Mouse (Mus musculus) duodenum, adult 2 months (tissue): ENCODE measurements around the gene Stac3. TPM values are rescaled to one million over a fixed set of nuclear protein-coding genes. Genes with fewer than 3 reads are reported as not detected.

Source experiments
- polyA plus RNA-seq: library from polyadenylated mRNA; depleted of rRNA; stranded (reverse); fragments of >200 nt; gene quantifications from 2 replicates; pipeline ENCODE4 v1.2.3, GENCODE M21; 2012; ENCODE audit warnings: low replicate concordance; rRNA removed

The Stac3 gene
- 0.39 TPM in 1 of 2 replicates, not detected in the other for polyA plus RNA-seq

DNA sequence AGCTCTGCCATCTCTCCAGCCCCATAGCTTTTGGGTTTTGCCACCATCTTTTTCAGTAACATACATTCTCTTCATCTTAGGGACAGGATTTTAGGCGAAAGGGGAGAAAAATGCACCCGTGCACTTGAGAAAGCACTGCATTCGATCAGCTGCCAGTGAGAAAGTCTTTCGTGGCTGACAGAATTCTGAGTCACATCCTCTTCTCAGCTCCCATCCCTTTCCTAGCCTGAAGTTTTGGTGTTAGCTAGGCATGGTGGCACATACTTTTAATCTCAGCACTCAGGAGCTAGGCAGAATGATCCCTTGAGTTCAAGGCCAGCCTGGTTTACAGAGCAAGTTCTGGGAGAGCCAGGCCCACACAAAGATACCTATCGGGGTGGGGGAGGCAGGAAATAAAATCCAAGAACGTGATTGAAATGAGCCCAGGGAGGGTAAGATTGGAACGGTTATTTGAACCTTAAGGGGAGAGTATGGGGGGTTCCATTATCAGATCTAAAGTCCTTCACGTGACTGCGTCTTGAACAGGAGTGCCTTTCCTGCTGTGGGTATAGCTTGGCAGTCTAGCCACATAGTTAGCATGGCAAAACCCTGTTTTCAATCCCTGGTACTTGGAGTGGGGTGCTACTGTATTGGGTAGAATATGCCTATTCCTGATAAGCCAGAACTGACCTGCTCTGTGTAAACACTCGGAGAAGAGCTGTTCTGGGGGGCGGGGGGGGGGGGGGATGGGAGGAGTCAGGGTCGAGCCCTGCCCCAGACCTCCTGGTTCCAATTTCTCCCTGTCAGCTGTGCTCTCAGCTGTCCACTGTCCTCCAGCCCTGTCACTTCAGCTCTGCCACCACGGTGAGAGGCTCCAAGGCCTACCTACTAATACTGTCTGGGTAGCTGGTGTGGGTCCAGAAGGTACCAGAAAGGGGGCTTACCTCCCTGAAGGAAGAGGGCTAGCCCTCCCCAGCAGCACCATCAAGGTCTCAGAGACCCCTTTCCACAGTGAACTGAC, at the start of gene Stac3:
Gene Stac3, plus strand, starts transcription at position 793 of the 1,000 bp plus-strand sequence.

DNA sequence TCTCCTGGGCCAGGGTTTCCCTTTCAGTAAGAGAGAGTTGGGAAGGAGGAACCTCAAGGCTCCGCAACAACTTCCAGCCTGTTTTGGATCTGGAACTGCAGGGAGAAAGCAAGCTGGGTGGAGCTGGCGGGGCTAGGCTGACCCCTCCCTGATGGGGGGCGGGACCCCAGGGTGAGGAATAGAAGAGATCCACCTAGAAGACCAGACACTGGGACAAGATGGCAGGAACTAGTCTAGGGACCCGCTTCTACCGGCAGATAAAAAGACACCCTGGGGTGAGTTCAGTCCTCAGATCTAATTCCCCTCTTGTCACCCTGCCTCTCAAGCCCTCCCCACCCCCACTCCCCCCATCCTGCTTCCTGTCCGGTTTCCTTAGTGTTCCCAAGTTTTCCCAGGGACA, 13.3 kb downstream of the Stac3 start, which contains the start of gene Ndufa4l2:
Gene Ndufa4l2, plus strand, starts transcription at position 204 of the 400 bp plus-strand sequence.

GRCm38 (mm10) chr10:127522088-127522581, 20.6 kb downstream of the Stac3 start, which contains the start of gene Shmt2:
Gene Shmt2 (minus strand): TSS chr10:127522444.

GRCm38 (mm10) chr10:127534036-127534928, 32.8 kb downstream of the Stac3 start, which contains the start of gene Nxph4:
Gene Nxph4 (minus strand): TSS chr10:127534559.

Other genes with a start within 250 kb of the Stac3 start
- 1.7 and 6.0 TPM in 2 replicates for gene Kif5a, start 238.3 kb upstream of the Stac3 start, polyA plus RNA-seq
- 160 and 195 TPM in 2 replicates for gene Dctn2, start 235.3 kb upstream of the Stac3 start, polyA plus RNA-seq
- 74.0 and 74.1 TPM in 2 replicates for gene Mbd6, start 212.7 kb upstream of the Stac3 start, polyA plus RNA-seq
- gene Mars, start 189.9 kb upstream of the Stac3 start, polyA plus RNA-seq: 20.5 and 36.1 TPM in 2 replicates
- 5.5 and 13.7 TPM in 2 replicates for gene Arhgap9, start 179.7 kb upstream of the Stac3 start, polyA plus RNA-seq
- gene Gli1, start 159.7 kb upstream of the Stac3 start, polyA plus RNA-seq: 8.0 and 8.8 TPM in 2 replicates
- gene Inhbe, start 147.3 kb upstream of the Stac3 start, polyA plus RNA-seq: not detected in 2 replicates
- gene Inhbc, start 131.3 kb upstream of the Stac3 start, polyA plus RNA-seq: 0.07 and 0.16 TPM in 2 replicates
- gene R3hdm2, start 121.4 kb upstream of the Stac3 start, polyA plus RNA-seq: 96.4 and 136 TPM in 2 replicates
- 7.5 and 9.9 TPM in 2 replicates for gene Ndufa4l2, start 13.3 kb downstream of the Stac3 start, polyA plus RNA-seq
- 48.3 and 61.7 TPM in 2 replicates for gene Shmt2, start 20.8 kb downstream of the Stac3 start, polyA plus RNA-seq
- 0.15 TPM in 2 replicates for gene Nxph4, start 32.9 kb downstream of the Stac3 start, polyA plus RNA-seq
- 134 and 192 TPM in 2 replicates for gene Lrp1, start 119.5 kb downstream of the Stac3 start, polyA plus RNA-seq
- gene Stat6, start 141.3 kb downstream of the Stac3 start, polyA plus RNA-seq: 52.2 and 71.9 TPM in 2 replicates
- 1.3 and 1.6 TPM in 2 replicates for gene Nemp1, start 165.2 kb downstream of the Stac3 start, polyA plus RNA-seq
- 25.5 and 39.5 TPM in 2 replicates for gene Nab2, start 166.9 kb downstream of the Stac3 start, polyA plus RNA-seq
- gene Myo1a, start 203.5 kb downstream of the Stac3 start, polyA plus RNA-seq: 179 and 405 TPM in 2 replicates
- 0.32 TPM in 1 of 2 replicates, not detected in the other for gene Tac2, start 222.8 kb downstream of the Stac3 start, polyA plus RNA-seq
- 3.1 and 4.5 TPM in 2 replicates for gene Zbtb39, start 237.9 kb downstream of the Stac3 start, polyA plus RNA-seq